Mouse (Mus musculus): ENCODE results near the gene Actb. TPM values are rescaled to one million over a fixed set of nuclear protein-coding genes. Genes with fewer than 3 reads are reported as not detected.

Gene Actb
- total and polyA plus RNA-seq, 3 experiments, result 1,403 to 4,417 (median 3,042) TPM

DNA sequence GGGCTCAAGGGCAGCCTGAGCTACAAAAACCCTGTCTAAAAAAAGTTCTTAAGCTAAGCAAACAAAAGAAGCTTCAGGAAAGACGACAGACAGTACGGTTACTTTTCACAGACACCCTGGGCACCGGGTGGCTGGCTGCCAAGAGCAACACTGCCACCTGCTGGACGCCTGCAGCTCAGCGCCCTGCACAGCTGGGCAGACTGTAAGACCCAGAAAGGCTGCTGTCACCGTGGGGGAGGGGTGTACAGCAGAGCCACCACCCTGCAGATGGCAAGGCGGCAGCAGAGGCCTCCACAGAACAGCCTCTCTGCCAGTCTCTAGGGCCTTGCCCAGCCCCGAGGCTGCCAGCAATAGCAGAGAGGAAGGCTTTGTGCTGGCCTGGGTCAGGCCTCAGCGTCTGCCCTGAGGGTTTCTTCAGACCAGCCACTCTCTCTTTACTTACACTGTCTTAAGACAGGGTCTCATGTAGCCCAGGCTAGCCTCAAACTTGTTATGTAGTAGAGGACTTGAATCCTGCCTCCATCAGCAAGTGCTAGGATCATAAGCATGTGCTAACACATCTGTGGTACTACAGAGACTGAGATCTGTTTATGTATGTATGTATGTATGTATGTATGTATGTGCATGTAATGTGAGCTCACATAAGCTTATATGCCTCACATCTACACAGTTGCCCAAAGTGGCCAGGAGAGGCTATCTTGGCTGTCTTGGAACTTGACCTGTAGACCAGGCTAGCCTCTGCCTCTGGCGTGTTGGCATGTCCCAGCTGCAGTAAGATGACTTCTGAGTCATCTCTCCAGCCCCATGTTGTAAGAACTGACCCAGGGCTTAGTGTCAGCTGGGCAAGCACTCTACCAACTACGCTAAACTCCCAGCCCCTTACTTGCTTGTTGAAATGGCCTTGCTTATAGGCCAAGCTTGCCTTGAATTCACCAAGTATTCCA is 28.9 kb downstream of the Actb start (continued):
- no peak for TF ChIP-seq KAT2A (conservative IDR thresholded peaks at IDR 0.05; ENCODE audit: low read depth, low read length)
- peak; percentile 21; the same call in 1 of the 2 replicates for TF ChIP-seq ETS1 (IDR thresholded peaks at IDR 0.05; ENCODE audit: low read depth, low read length)
- TF ChIP-seq JUND (IDR thresholded peaks at IDR 0.05; ENCODE audit: low read depth, low read length), result no peak
- TF ChIP-seq ZMIZ1 (IDR thresholded peaks at IDR 0.05; ENCODE audit: low read depth, low read length), result no peak
- no peak for TF ChIP-seq TCF12 (IDR thresholded peaks at IDR 0.05; ENCODE audit: low read depth, low read length)
- TF ChIP-seq NRF1 (IDR thresholded peaks at IDR 0.05; ENCODE audit: insufficient read depth, low read depth, low read length, poor library complexity, severe bottlenecking), result no peak
- TF ChIP-seq CHD2 (IDR thresholded peaks at IDR 0.05; ENCODE audit: low read length), result no peak
- 0 out of 2 replicates have a peak, but pooled peaks have one; percentile 28 for TF ChIP-seq HCFC1 (IDR thresholded peaks at IDR 0.05; ENCODE audit: low read depth, low read length)
- TF ChIP-seq NELFE (IDR thresholded peaks at IDR 0.05; ENCODE audit: low read depth, low read length), result no peak
- TF ChIP-seq MAFK (IDR thresholded peaks at IDR 0.05; ENCODE audit: borderline replicate concordance, low read depth, low read length), result no peak
- no peak for TF ChIP-seq ELF1 (IDR thresholded peaks at IDR 0.05; ENCODE audit: low read depth, low read length)
- TF ChIP-seq SMC3 (IDR thresholded peaks at IDR 0.05; ENCODE audit: low read depth, low read length), result peak; percentile 92
- no peak for TF ChIP-seq POLR2A (IDR thresholded peaks at IDR 0.05; ENCODE audit: control insufficient read depth in 1 of 2, insufficient read depth in 1 of 2, low read depth in 1 of 2, low read length in 2 of 2, poor library complexity in 1 of 2)
- TF ChIP-seq POLR2AphosphoS2 (IDR thresholded peaks at IDR 0.05; ENCODE audit: low read length), result no peak

DNA sequence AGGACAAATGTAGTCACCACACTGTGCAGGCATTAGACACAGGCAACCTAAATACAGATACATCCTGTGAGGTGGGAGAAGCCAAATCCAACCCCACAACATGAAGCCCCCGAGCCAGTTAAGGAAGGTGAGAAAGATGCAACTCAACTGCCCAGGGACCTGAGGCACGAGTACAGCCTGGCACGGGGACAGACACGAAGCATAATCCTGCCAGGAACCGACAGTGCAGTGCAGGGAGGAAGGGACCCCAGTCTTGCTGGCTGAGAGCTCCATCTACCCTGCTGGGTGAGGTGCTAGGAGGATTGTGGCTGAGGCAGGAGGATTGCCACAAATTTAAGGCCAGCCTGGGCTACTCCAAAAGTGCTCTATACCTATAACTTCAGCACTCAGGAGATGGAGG is 29.7 kb downstream of the Actb start:
- Histone ChIP-seq H3K36me3 (ENCODE audit: control insufficient read depth in 1 of 2, insufficient read depth in 2 of 2, low read length in 2 of 2) (no peaks in the 10 kb centered on the region; a peak in 1 of 4 replicates), H3K27ac (ENCODE audit: control insufficient read depth, low read depth, low read length) (no peak overlapping the region), H3K79me2 (ENCODE audit: control insufficient read depth, insufficient read depth, low read length, poor library complexity) (no peaks in the 10 kb centered on the region), H3K27me3 (ENCODE audit: control insufficient read depth in 1 of 2, insufficient read depth in 2 of 2, low read length in 2 of 2) (no peaks in the 10 kb centered on the region), H3K4me3 (ENCODE audit: control insufficient read depth in 1 of 2, insufficient read depth in 1 of 2, low read depth in 2 of 2, low read length in 2 of 2) (no peak overlapping the region), H3K9ac (ENCODE audit: control insufficient read depth, low read depth, low read length, poor library complexity, severe bottlenecking) (no peak overlapping the region), H3K4me1 (ENCODE audit: control insufficient read depth in 1 of 2, insufficient read depth in 2 of 2, low read length in 2 of 2) (no peaks in the 10 kb centered on the region), H3K9me3 (replicated peaks; ENCODE audit: insufficient read depth, low read length) (no peaks in the 10 kb centered on the region)
- TF ChIP-seq MYC (IDR thresholded peaks at IDR 0.05; ENCODE audit: low read depth, low read length), result no peak
- DNase-seq (ENCODE audit: low read depth, low spot score), result no peak

DNA sequence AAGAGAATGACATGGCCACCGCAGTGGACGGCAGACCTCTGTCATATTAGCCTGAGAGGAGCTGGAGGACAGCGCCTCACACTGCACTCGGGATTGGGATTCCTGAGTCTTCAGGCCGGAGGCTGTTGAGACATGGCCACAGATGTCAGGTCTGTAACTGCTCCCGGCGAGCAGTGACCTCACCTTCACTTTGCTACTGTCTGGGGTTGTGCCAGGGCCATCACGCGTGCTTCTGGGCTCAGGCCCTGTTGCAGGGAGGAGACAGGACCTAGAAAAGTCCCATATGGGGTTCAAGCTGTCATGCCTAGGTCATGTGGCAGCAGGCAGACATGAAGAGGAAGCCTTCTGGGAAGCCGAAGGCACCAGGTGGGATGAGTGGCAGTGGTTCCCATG is 31.0 kb downstream of the Actb start:
- Histone ChIP-seq H3K4me1 (ENCODE audit: control insufficient read depth in 1 of 2, insufficient read depth in 2 of 2, low read length in 2 of 2) (no peaks in the 10 kb centered on the region), H3K27me3 (ENCODE audit: control insufficient read depth in 1 of 2, insufficient read depth in 2 of 2, low read length in 2 of 2) (no peaks in the 10 kb centered on the region), H3K9ac (ENCODE audit: control insufficient read depth, low read depth, low read length, poor library complexity, severe bottlenecking) (no peak overlapping the region), H3K27ac (ENCODE audit: control insufficient read depth, low read depth, low read length) (no peak overlapping the region), H3K79me2 (ENCODE audit: control insufficient read depth, insufficient read depth, low read length, poor library complexity) (no peaks in the 10 kb centered on the region), H3K4me3 (ENCODE audit: control insufficient read depth in 1 of 2, insufficient read depth in 1 of 2, low read depth in 2 of 2, low read length in 2 of 2) (no peak overlapping the region), H3K36me3 (ENCODE audit: control insufficient read depth in 1 of 2, insufficient read depth in 2 of 2, low read length in 2 of 2) (no peaks in the 10 kb centered on the region; a peak in 1 of 4 replicates), H3K9me3 (replicated peaks; ENCODE audit: insufficient read depth, low read length) (no peaks in the 10 kb centered on the region)
- no peak for DNase-seq (ENCODE audit: low read depth, low spot score)
- TF ChIP-seq TAL1 (IDR thresholded peaks at IDR 0.05; ENCODE audit: low read length) (no peak), RAD21 (IDR thresholded peaks at IDR 0.05; ENCODE audit: low read depth, low read length) (no peak), MEF2A (IDR thresholded peaks at IDR 0.05; ENCODE audit: extremely low read depth, insufficient replicate concordance, low read depth, low read length, poor library complexity, severe bottlenecking) (no peak), ZNF384 (IDR thresholded peaks at IDR 0.05; ENCODE audit: low read depth, low read length) (no peak), TBP (IDR thresholded peaks at IDR 0.05; ENCODE audit: low read depth, low read length) (no peak), USF1 (IDR thresholded peaks at IDR 0.05; ENCODE audit: low read depth, low read length) (no peak), CHD2 (IDR thresholded peaks at IDR 0.05; ENCODE audit: low read length) (no peak), RCOR1 (IDR thresholded peaks at IDR 0.05; ENCODE audit: low read depth, low read length) (no peak), NRF1 (IDR thresholded peaks at IDR 0.05; ENCODE audit: insufficient read depth, low read depth, low read length, poor library complexity, severe bottlenecking) (no peak), MAZ (IDR thresholded peaks at IDR 0.05; ENCODE audit: low read depth, low read length) (no peak), MXI1 (IDR thresholded peaks at IDR 0.05; ENCODE audit: low read depth, low read length) (no peak), GATA1 (IDR thresholded peaks at IDR 0.05; ENCODE audit: low read depth, low read length) (no peak), SMC3 (IDR thresholded peaks at IDR 0.05; ENCODE audit: low read depth, low read length) (no peak), NELFE (IDR thresholded peaks at IDR 0.05; ENCODE audit: low read depth, low read length) (no peak)

Data from MEL (cell line).